Mouse (Mus musculus) limb, embryonic 11.5 days (tissue): ENCODE results near the gene Dsn1. TPM values are rescaled to one million over a fixed set of nuclear protein-coding genes. Genes with fewer than 3 reads are reported as not detected.

Experiments
- ATAC-seq: fragments of 200-750 bp; cut with Nextera tagmentation; 2 replicates; pipeline ENCODE4 v1.8.0; 2017; ENCODE audit warnings: low read depth; ENCODE audit not compliant: insufficient number of reproducible peaks, low FRiP score, low TSS enrichment
- DNase-seq: peaks from one replicate; pipeline ENCODE4 v3.0.0-alpha.2; 2015; ENCODE audit warnings: low spot score
- H3K27ac ChIP-seq: fragments of 300-500 bp; sonication (generic); replicated peaks from 2 replicates; pipeline ENCODE4 v1.5.1; 2014; ENCODE audit warnings: low read depth, mild to moderate bottlenecking, low read length
- H3K27me3 ChIP-seq: fragments of 300-500 bp; sonication (generic); 2 replicates; pipeline ENCODE4 v1.6.1; 2014; ENCODE audit warnings: mild to moderate bottlenecking, low read length, mixed read lengths; ENCODE audit not compliant: control insufficient read depth, insufficient read depth
- H3K36me3 ChIP-seq: fragments of 300-500 bp; sonication (generic); 2 replicates; pipeline ENCODE4 v1.6.1; 2014; ENCODE audit warnings: mild to moderate bottlenecking, low read length, moderate library complexity, mixed read lengths; ENCODE audit not compliant: control insufficient read depth, insufficient read depth
- H3K4me1 ChIP-seq: fragments of 300-500 bp; sonication (generic); 2 replicates; pipeline ENCODE4 v1.6.1; 2014; ENCODE audit warnings: low read length, mixed read lengths; ENCODE audit not compliant: control insufficient read depth, insufficient read depth
- H3K4me2 ChIP-seq: fragments of 300-500 bp; sonication (generic); 2 replicates; pipeline ENCODE4 v1.6.1; 2014; ENCODE audit warnings: low read depth, mild to moderate bottlenecking, moderate library complexity; ENCODE audit not compliant: severe bottlenecking
- H3K4me3 ChIP-seq: fragments of 300-500 bp; sonication (generic); 2 replicates; pipeline ENCODE4 v1.5.1; 2014; ENCODE audit warnings: low read depth, low read length
- H3K9ac ChIP-seq: fragments of 300-500 bp; sonication (generic); 2 replicates; pipeline ENCODE4 v1.6.1; 2014; ENCODE audit warnings: mild to moderate bottlenecking, low read length
- H3K9me3 ChIP-seq: fragments of 300-500 bp; sonication (generic); 2 replicates; pipeline ENCODE4 v1.6.1; 2016; ENCODE audit warnings: low read length; ENCODE audit not compliant: control insufficient read depth
- WGBS: fragments of 180-500 bp; shearing (Covaris S2); extraction: QIAGEN DNeasy Blood & Tissue Kit; methylation state at CpG from one replicate; pipeline ENCODE4 v1.1.7; 2014; 5-methylcytosine and 5-hydroxymethylcytosine counted together
- polyA plus RNA-seq: library from polyadenylated mRNA; unstranded; fragments of >200 nt; fragmentation: Nextera tagmentation; extraction: Ambion mirVana; gene quantifications from 2 replicates; pipeline ENCODE4 v1.2.1, GENCODE M21; 2014

Dsn1 gene
- 55.5 and 57.0 TPM in 2 replicates for polyA plus RNA-seq

GRCm38 (mm10) chr2:157006511-157007233 is at the start of gene Dsn1:
Gene Dsn1 (minus strand): TSS chr2:157007154.
- Histone ChIP-seq H3K27ac (peak within 1 kb of the TSS; percentile 38; the same call in 1 of the 2 replicates), H3K9me3 (no peaks in the 10 kb centered on the region), H3K9ac (peak within 1 kb of the TSS; percentile 78), H3K4me2 (peak within 1 kb of the TSS; percentile 59), H3K4me3 (peak within 1 kb of the TSS; percentile 78), H3K4me1 (peaks cover 18% of the 10 kb centered on the region), H3K36me3 (0 out of 2 replicates have a peak, but pooled peaks cover 3% of the 10 kb centered on the region), H3K27me3 (no peaks in the 10 kb centered on the region)
- ATAC-seq, result peak; percentile 78
- peak; percentile 86 for DNase-seq
- WGBS, result 0% methylated on average over 53 of the region's 56 CpGs

- no peak overlapping the region for H3K27ac ChIP-seq
- peaks cover 20% of the 10 kb centered on the region; the same call in 1 of the 2 replicates for H3K36me3 ChIP-seq
- WGBS, result 93% methylated on average over 6 of the region's 6 CpGs
These were observed 48.8 kb upstream of the Dsn1 start for GRCm38 (mm10) chr2:157055721-157056120.

GRCm38 (mm10) chr2:157054816-157055215 is 47.9 kb upstream of the Dsn1 start:
- Histone ChIP-seq H3K27me3 (no peaks in the 10 kb centered on the region), H3K9ac (no peak overlapping the region), H3K4me1 (peaks cover 15% of the 10 kb centered on the region), H3K4me2 (no peak overlapping the region), H3K4me3 (no peak overlapping the region), H3K27ac (no peak overlapping the region), H3K9me3 (no peaks in the 10 kb centered on the region), H3K36me3 (peaks cover 17% of the 10 kb centered on the region; the same call in 1 of the 2 replicates)
- 76% methylated on average over 5 of the region's 5 CpGs for WGBS
- ATAC-seq, result no peak
- DNase-seq, result no peak

More at GRCm38 (mm10) chr2:157055721-157056120, 48.8 kb upstream of the Dsn1 start:
- Histone ChIP-seq H3K27me3 (no peaks in the 10 kb centered on the region), H3K4me3 (no peak overlapping the region), H3K9me3 (no peaks in the 10 kb centered on the region), H3K4me2 (no peak overlapping the region), H3K4me1 (peaks cover 15% of the 10 kb centered on the region), H3K9ac (no peak overlapping the region)
- DNase-seq (no peak), ATAC-seq (no peak)

DNA sequence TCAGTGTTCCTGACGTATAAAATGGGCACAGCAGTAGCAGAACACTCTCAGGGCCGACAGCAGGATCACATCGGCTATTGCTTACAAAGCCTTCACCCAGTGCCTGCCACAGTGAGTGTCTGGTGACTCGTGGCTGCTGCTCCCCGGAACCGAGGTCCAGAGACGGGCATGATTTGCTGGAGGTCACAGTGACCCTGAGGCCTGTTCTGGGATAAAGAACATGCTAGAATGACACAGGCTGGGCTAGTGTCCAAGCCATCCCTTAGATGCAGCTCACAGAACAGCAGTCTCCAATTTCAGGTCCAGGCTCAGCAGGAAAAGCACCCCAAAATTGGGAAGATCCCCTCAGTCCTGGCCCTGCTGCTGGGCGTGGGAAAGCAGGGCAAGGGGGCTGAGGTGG is 47.3 kb upstream of the Dsn1 start:
- Histone ChIP-seq H3K27ac (no peak overlapping the region), H3K4me1 (peaks cover 12% of the 10 kb centered on the region), H3K9ac (no peak overlapping the region), H3K4me3 (no peak overlapping the region), H3K27me3 (no peaks in the 10 kb centered on the region), H3K9me3 (no peaks in the 10 kb centered on the region), H3K36me3 (peaks cover 15% of the 10 kb centered on the region; the same call in 1 of the 2 replicates), H3K4me2 (no peak overlapping the region)
- no peak for DNase-seq
- WGBS, result 92% methylated on average over 8 of the region's 8 CpGs
- ATAC-seq, result no peak

- peaks cover 15% of the 10 kb centered on the region; the same call in 1 of the 2 replicates for H3K36me3 ChIP-seq
- ATAC-seq (no peak), DNase-seq (no peak)
- no peak overlapping the region for H3K4me3 ChIP-seq
- no peak overlapping the region for H3K9ac ChIP-seq
- no peaks in the 10 kb centered on the region for H3K27me3 ChIP-seq
- H3K4me1 ChIP-seq, result peaks cover 7% of the 10 kb centered on the region
- H3K4me2 ChIP-seq, result no peak overlapping the region
- 80% methylated on average over 4 of the region's 4 CpGs for WGBS
- H3K9me3 ChIP-seq, result no peaks in the 10 kb centered on the region
- no peak overlapping the region for H3K27ac ChIP-seq
These were observed 46.8 kb upstream of the Dsn1 start for GRCm38 (mm10) chr2:157053787-157054186.

- Histone ChIP-seq H3K36me3 (peaks cover 17% of the 10 kb centered on the region; the same call in 1 of the 2 replicates), H3K4me1 (peaks cover under 1% of the 10 kb centered on the region; the same call in 1 of the 2 replicates), H3K9ac (no peak overlapping the region), H3K4me3 (no peak overlapping the region), H3K4me2 (no peak overlapping the region), H3K27me3 (no peaks in the 10 kb centered on the region), H3K9me3 (no peaks in the 10 kb centered on the region), H3K27ac (no peak overlapping the region)
- no peak for DNase-seq
- no peak for ATAC-seq
- WGBS, result 95% methylated on average over 5 of the region's 5 CpGs
These were observed 46.2 kb upstream of the Dsn1 start for GRCm38 (mm10) chr2:157053124-157053523.

DNA sequence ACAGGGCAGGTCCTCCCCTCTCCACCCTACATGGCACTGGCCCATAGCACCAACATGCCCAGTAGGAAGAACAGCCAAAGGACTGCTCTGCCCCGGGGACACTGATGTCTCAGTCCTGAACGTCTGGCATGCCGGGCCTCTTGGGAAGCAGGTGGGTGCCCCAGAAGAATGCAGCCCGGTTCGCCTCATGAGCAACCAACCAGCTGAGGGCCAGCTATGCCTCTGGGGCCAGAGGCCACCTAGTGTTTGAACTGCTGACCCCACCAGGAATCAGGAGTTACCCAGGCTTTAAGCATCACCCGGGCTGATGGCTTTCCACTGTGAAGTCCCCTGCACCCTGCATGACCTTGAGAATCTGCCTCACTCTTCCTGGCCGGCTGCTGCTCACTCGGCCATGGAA is 45.5 kb upstream of the Dsn1 start:
- DNase-seq (no peak), ATAC-seq (no peak)
- Histone ChIP-seq H3K36me3 (peaks cover 15% of the 10 kb centered on the region; the same call in 1 of the 2 replicates), H3K27ac (no peak overlapping the region), H3K4me1 (no peaks in the 10 kb centered on the region), H3K9me3 (no peaks in the 10 kb centered on the region), H3K4me2 (no peak overlapping the region), H3K4me3 (no peak overlapping the region), H3K9ac (no peak overlapping the region), H3K27me3 (no peaks in the 10 kb centered on the region)
- 88% methylated on average over 8 of the region's 8 CpGs for WGBS

- DNase-seq, result no peak
These were observed 42.9 kb upstream of the Dsn1 start for GRCm38 (mm10) chr2:157049831-157050243.

More at GRCm38 (mm10) chr2:157049831-157050243, 42.9 kb upstream of the Dsn1 start:
- Histone ChIP-seq H3K36me3 (peaks cover 23% of the 10 kb centered on the region), H3K9me3 (no peaks in the 10 kb centered on the region), H3K27me3 (no peaks in the 10 kb centered on the region), H3K4me3 (no peak overlapping the region), H3K9ac (no peak overlapping the region), H3K27ac (no peak overlapping the region), H3K4me1 (no peaks in the 10 kb centered on the region), H3K4me2 (no peak overlapping the region)
- WGBS, result 83% methylated on average over 8 of the region's 8 CpGs
- no peak for ATAC-seq
